Mouse (Mus musculus) ES-E14 (cell line): ENCODE measurements around the gene Il34.

Experiments used
- CHD2 ChIP-seq: IDR thresholded peaks from 2 replicates; pipeline ENCODE4 v1.6.1; 2014; ENCODE audit warnings: mild to moderate bottlenecking, low read depth, low read length, inconsistent platforms
- HCFC1 ChIP-seq: IDR thresholded peaks from 2 replicates; pipeline ENCODE4 v1.6.1; 2012; ENCODE audit warnings: low read length, inconsistent platforms, borderline replicate concordance; ENCODE audit not compliant: insufficient read depth
- MAFK ChIP-seq: IDR thresholded peaks from 2 replicates; pipeline ENCODE4 v1.6.1; 2014; ENCODE audit warnings: mild to moderate bottlenecking, low read depth, low read length, inconsistent platforms; ENCODE audit not compliant: insufficient read depth
- ZC3H11A ChIP-seq: IDR thresholded peaks from 2 replicates; pipeline ENCODE4 v1.6.1; 2012; ENCODE audit warnings: low read depth, mild to moderate bottlenecking, inconsistent platforms, low read length, borderline replicate concordance
- ZNF384 ChIP-seq: IDR thresholded peaks from 2 replicates; pipeline ENCODE4 v1.6.1; 2012; ENCODE audit warnings: low read depth, low read length, inconsistent platforms

GRCm38 (mm10) chr8:110722414-110723011 is 83.2 kb downstream of the Il34 start:
- no peak for TF ChIP-seq ZNF384
- TF ChIP-seq HCFC1, result no peak
- TF ChIP-seq MAFK, result no peak
- TF ChIP-seq CHD2, result no peak
- no peak for TF ChIP-seq ZC3H11A
